Mouse (Mus musculus) heart, postnatal 0 days (tissue): ENCODE results near the gene 1700123O20Rik.

Experiments used
- CTCF ChIP-seq: IDR thresholded peaks from 2 replicates; pipeline ENCODE4 v1.5.1; 2016; ENCODE audit warnings: antibody characterized with exemption, control low read depth, low read depth
- EP300 ChIP-seq: IDR thresholded peaks from 2 replicates; pipeline ENCODE4 v1.6.1; 2016; ENCODE audit warnings: antibody characterized with exemption, low read depth

DNA sequence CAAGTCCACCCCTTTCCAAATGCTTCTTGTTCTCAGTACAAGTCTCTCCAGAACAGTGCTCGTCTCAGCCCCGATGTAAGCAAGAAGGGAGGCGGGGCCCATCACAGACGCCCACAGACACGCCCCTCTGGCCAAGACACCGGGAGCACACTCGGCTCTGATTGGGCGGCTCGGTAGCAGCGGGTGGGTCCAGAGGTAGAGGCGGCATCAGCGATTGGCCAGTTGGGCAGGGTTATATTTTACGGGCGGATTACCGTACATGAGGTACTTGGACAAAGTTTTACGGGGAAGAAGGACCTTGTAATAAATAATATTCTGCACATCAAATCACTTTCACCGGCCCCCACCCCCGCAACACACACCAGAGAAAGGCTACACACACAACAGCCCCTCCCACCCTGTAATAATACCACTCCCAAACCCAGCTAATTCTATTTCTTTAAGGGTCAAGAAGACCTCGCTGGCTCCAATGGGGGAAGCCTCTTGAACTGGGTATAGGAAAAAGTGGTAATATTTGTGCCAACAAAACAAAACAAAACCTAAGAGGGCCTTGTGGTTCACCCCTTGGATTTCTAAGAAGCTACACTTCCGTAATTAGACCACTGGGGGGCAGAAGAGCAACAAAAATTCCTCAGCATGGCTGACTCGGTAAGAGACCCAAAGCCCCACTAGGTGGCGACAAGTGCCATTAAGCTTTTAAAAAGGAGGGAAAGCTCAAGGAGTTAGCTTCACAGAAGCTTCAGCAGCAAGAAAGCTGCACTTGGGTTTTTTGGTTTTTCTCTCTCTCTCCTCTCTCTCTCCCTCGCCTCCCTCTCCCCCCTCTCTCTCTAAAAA, 35.2 kb upstream of the 1700123O20Rik start:
- peak; percentile 96 for TF ChIP-seq CTCF
- no peak for TF ChIP-seq EP300
